Mouse (Mus musculus) brain, embryonic 18.5 days (tissue): ENCODE data around the gene Acadvl.

Experiments
- DNase-seq: peaks from one replicate; pipeline ENCODE4 v3.0.0-alpha.2; 2012; ENCODE audit warnings: low read depth, low spot score

Gene Acadvl

DNA sequence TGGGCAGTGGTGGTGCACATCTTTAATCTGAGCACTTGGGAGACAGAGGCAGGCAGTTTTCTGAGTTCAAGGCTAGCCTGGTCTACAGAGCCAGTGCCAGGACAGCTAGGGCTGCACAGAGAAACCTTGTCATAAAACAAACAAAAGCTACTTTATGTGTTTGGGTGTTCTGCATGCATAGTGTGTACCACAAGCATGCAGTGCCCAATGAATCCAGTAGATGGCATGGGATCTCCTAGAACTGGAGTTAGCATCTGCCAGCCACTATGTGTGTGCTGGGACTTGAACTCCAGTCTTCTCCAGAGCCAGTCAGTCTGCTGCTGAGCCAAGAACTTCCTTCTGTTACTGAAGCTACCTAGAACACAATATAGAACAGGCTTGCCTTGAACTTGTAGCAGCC is 13.3 kb downstream of the Acadvl start:
- no peak for DNase-seq

DNA sequence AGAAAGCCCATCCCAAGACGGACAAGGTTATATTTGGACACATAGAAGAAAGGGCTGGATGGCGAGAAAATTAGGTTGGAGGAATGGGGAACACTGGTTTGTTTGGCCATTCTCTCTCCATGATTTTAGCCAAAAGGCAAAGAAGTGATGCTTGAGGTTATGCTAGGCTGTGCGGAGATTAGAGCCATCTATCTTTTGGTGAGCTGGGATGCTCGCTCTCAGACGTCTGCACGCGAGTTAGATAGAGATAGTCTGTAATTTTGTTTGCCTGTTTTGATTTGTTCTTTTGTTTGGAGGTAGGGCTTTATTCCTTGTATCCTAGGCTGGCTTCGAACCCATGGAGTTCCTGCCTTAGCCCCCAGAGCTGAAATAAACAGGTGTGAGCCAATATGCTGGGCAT is 14.1 kb downstream of the Acadvl start:
- no peak for DNase-seq

DNA sequence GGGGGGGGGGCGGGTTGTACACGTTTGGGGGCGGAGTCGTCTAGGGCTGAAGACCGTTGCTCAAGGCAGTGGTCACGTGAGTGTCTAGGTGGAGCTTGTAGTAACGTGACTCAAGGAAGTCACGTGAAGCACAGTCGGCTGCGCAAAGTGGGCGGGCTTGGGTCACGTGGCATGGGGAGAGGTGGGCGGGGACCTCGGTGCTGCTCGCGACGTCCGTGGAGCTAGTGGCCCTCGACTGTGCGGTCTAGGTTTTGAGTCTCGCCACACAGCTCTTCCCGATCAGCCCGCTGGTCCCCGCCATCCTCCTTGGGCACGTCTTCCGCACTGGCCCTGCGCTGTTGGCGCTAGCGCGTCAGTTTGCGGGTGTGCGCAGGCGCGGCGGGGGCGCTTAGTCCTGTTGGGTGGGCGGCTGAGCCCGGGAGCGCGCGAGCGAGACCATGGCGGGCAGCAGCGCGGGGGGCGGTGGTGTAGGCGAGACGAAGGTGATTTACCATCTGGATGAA is 14.8 kb downstream of the Acadvl start, which contains the start of gene Dvl2:
Dvl2 (plus strand) TSS at position 200 of the 503 bp plus-strand sequence.
- peak; percentile 92 for DNase-seq

DNA sequence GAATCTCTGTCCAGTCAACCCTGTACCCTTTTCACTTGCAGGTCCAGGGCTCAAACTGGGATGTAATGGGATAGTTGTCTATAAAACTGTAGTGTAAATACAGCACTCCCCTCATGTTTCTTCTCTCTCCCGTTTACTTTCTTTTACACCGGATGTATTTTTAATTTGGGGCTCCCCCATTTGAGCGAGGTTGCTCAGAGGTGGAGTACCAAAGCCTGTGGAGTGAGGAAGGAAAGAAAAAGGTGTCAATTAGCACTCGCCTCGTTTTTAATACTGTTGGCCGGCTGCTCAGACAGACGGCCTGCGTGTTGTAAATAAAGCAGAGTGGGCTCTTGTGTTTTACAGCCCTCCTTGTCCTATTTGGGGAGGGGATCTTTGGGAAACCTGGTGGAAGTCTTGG is 15.5 kb downstream of the Acadvl start:
- no peak for DNase-seq

DNA sequence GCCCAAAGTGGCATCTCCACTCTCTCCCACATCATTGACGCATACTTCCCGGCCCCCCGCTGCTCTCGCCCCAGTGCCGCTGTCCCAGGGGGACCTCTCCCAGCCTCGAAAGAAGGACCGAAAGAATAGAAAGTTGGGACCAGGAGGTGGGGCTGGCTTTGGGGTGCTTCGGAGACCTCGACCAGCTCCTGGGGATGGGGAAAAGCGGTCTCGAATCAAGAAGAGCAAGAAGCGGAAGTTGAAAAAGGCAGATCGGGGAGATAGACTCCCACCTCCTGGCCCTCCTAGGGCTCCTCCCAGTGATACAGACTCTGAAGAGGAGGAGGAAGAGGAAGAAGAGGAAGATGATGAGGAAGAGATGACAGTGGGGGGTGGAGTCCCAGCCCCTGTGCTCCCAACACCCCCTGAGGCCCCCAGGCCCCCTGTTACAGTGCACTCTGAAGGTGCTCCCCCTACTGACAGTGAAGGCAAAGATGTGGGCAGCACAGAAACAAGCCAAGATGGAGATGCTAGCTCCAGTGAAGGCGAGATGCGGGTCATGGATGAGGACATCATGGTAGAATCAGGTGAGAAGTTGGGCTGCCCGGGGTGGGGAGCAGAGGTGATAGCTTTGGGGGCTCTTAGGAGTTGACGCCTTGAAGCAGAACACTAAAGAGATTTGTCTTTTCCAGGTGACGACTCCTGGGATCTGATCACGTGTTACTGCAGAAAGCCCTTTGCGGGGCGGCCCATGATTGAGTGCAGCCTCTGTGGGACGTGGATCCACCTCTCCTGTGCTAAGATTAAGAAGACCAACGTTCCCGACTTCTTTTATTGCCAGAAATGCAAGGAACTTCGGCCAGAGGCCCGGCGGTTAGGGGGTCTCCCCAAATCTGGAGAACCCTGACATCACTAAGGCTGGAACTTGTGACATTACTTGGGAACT is 16.4 kb downstream of the Acadvl start:
- no peak for DNase-seq

DNA sequence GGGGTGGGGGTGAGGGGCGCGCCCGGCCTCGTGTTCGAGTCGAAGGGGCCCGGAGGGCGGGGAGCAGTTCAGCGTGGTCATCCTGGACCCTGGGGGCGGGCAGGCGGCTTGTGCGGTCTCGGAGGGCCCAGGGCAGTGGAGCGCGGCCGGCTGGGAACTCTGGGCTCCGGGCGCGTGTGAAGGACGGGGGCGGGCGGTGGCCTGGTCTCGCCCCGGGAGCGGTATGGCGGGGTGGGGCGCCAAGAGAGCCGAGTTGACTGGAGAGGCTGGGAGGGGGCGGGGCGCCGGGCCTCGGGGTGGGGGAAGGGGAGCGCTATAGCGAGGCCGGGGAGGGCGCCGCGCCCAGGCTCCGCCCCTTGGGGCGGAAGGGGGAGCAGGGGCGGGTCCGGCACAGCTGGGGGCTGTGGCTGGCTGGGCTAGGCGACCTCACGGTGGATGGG is 18.1 kb downstream of the Acadvl start:
- DNase-seq: no peak

DNA sequence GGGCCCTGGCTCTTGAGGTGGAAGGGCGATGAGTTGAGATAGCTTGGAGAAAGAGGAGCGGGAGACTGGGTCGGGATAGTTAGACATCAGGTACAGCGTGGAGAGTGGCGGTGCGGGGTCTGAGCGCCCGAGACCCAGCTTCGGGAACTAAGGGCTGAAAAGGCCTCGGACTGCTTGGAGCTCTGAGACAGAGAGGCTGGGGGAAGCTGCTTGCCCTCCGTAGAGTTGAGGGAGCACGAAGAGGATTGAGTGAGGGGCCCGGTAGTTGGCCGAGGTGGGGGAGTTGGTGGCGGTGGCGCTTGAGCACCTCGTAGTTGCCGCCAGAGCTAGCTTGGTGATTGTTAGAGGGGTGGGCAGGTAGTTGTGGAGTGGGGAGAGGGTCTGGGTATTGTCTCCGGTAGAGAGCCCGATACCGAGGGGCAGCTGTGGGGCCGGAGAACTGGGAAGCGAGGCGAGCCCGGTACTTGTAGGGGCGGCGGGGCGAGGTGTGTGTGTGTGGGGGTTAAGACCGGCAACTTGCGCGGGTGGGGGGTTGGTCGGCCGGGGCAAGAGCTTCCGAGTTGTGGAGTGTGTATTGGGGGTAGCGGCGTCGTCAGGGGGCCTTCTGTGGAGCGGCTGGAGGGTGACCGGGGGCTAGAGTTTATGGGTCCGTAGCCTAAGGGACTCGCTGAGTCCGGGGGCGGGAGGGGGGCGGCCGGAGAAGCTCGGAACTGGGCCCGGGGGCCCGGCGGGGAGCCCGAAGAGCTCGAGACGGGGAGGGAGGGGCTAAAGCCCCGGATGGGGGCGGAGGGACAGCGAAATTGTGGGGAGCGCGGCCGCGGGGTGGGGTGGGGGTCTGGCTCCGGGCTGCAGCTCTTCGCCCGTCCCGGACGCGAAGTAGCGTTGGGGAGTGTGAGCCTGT is 18.8 kb downstream of the Acadvl start:
- no peak for DNase-seq

DNA sequence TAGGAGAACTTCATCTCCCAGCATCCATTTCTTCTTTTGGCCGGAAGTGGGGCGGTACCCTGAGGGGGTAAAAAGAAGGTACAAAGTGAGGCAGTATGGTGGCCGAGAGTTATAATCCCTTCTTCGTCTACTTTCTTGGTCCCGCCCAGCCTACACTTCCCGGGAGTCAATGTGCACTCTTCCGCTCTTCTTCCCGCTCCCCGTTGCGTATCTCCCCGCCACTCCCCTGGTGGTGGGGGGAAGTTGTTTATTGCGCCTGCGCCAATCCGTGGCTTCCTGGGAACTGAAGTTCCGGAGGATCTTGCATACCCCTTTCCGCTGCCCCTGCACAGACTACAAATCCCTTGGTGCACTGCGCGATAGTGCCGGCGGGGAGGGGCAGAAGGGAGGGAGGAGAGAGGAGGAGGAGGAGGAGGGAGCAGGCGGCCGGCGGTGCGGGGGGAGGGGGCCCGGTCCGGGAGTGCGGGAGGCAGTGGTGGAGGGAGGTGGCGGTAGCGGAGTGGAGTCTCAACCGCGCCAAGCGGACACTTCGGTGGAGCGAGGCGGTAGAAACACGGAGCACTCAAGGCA is 19.7 kb downstream of the Acadvl start, which contains the start of gene Phf23:
Phf23 (plus strand) TSS at position 387 of the 570 bp plus-strand sequence.
- DNase-seq: peak; percentile 98

DNA sequence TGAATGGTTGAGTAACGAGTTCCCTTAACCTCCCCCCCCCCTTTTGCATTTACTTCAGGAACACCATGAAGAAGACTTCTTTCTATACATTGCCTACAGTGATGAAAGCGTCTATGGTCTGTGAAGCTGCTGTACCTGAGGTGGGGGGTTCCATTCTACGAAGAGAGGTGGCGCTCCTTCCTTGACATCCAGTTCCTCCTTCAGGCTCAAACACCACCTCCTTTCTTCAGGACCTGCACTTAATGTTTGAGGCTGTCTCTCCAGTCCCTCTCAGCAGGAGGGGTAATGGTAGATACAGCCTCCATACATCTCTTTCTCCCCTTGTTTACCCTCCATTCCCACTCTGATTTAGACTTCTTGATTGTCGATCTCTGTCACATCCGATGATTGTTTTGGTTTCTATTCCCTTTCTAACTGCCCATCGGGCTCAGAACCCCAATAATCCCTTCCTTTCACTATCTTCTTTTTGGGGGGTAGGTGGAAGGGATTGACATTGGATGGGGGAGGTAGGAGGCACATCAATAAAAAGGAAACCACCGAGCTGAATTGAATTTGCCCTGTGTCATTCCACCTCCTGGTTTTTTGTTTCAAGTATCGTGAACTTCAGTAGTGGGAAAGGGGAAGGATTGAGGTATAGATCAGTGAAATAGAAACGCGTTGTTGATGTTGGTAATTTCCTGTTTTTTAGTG is 20.7 kb downstream of the Acadvl start:
- no peak for DNase-seq

DNA sequence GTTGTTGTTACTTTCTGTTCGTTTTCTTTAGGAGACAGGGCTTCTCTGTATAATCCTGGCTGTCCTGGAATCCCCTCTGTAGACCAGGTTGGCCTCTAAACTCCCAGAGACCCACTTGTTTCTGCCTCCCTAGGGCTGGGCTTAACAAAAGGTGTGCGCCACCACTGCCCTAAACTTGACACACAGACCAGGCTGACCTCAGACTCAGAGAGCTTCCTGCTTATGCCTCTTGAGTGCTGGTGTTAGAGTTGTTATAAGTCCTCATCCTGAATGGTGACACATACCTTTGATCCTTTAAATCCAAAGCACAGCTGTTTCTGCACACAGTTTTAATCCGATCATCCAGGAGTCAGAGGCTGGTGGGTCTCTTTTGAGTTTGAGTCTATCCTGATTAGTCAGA is 22.3 kb downstream of the Acadvl start:
- DNase-seq: no peak

DNA sequence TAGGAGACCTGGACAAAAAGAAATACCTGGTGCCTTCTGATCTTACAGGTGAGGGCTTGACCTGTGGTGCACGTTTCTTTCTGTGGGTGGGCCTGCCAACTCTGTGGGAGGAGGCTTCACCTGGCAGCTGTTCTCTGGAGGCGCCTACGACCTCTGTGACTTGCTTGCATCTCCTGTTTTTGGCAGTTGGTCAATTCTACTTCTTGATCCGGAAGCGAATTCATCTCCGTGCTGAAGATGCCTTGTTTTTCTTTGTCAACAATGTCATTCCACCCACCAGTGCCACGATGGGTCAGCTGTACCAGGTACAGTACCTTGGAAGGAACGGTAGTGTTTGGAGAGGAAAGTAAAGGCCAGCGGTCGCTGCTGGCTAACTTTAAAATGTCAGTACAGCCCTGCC is 22.8 kb downstream of the Acadvl start:
- DNase-seq: no peak

DNA sequence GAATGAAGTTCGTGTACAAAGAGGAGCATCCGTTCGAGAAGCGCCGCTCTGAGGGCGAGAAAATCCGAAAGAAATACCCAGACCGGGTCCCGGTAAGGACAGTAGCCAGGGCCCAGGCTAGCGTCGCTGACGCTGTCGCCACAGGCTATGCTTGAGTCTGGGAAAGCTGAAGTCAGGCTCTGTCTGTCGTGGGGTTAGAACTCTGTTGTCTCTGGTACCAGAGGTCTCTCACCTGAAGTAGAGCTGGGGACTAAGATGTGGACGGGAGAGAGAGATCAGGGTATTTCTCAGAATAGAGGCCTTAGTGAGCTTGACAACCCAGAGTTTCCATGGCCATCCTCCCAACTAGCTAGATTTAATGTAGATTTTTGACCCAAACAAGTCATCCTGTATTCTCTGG is 23.5 kb downstream of the Acadvl start:
- no peak for DNase-seq

DNA sequence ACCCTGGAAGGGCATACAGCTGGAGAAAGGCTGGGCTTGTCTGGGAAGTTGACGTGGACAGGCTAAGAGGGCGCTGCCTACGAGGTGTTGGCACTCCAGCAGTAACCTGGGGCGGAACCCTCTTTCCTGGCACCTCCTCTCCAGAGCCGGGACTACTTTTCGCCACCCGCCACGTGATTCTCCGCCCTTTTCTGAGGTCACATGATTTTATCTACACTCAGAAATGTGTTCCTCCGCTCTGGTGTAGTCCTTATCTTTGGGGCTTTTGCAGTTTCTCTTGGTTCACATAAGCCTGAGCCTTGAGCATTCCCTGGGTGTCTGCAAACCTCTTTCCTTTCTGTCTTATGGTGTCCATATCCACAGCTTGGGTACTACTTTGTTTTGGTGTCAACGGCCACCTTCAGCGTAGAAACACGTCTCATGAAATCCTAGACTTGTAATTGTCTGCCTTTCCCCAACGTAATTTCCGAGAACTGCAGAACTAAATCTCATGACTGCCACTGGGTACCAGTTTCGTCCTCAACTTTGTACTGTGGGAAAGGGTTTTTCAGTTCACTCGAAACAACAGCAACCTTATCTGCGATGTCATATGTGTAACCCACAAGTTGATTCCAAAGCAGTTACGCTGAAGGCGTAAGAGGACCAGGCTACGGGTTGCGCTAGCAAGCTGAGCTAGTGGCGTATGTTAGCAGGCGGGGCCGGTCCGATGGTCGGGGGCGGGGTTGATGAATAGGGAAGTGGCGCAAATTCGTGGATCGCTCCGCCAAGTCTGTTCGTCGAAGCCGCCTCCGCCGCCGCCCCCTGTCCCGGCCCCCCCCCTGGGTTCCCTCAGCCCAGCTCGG is 24.1 kb downstream of the Acadvl start, which contains the start of gene Gabarap:
Gabarap (plus strand) TSS at position 294 of the 842 bp plus-strand sequence.
- DNase-seq: peak; percentile 93

DNA sequence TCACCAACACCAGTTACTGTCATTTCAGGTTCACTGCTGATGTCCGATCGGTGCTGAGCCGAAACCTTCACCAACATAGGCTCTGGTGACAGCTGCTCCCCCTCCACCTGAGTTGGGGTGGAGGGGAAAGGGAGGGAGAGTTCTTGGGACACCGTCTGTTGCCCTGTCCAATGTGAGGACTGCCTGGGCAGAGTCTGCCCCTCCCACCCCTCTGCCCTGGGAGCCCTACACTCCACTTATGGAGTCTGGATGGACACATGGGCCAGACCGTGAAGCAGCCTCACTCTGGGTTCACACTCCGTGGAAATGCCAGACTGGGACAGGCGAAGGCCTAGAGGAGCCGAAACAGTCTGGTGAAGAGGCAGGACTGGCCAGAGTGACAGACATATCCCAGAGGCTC is 25.3 kb downstream of the Acadvl start:
- DNase-seq: no peak

DNA sequence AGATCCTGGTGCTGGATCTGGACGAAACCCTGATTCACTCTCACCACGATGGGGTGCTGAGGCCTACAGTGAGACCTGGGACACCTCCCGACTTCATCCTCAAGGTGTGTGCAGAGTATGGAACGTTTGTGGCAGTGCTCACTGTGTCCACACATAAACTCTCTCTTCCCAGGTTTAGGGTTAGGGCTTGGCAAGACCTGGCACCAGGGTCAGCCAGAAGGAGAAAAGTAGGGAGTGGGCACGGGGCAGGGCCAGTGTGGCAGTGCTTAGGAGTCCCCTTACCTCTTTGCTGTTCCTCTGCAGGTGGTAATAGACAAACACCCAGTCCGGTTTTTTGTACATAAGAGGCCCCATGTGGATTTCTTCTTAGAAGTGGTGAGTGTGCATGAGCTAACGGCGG is 30.8 kb downstream of the Acadvl start:
- no peak for DNase-seq

DNA sequence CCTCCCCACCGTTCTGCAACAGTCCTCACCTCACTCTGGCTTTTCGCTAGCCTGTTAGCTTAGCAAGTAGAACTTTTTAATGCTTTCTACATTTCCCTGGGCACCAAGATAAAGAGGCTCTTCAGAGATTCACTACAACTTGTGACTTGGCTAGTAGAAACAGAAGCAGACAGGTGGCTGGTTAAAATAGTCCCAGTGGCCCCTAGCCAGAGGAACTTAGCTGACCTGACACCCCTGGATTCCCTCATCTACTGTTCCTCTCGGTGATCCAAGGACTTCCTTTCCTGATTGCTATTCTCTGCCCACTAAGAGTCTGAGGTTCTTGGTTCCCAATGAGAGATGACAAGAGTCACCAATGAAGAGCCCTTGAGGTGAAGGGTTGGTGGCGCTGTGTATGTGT is 31.8 kb downstream of the Acadvl start:
- no peak for DNase-seq

DNA sequence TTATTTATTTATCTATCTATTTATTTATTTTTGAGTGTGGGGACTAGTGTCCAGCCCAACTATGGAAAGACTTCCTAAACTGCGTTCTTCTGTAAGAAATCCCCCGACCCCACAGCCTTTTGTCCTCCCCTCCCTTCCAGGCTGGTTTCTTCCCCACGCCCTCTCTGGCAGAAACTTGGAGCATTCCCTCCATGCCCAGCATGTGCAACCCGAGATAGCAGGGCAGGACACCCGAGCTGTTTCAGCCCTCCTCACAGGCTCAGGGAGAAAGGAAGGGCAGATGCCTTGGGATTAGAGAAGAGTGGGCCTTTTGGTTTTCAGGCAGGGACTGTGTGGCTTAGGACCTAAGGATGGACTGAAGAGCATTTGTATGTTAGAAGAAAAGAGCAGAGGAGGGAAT is 32.3 kb downstream of the Acadvl start:
- no peak for DNase-seq

DNA sequence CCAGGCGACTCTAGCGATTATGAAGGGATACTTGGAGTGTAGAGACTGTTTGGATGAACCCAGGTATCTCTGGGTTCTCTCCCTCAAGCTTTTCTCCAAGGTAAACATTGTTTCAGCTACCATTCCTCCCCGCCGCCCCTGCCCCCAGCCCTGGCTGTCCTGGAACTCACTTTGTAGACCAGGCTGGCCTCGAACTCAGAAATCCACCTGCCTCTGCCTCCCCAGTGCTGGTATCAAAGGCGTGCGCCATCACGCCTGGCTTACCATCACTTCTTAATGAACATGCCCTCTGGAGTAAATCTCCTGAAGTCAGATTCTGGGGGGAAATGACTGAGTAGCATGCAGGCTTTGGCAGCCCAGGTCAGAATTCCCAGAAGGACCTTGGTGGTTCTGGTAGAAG is 33.0 kb downstream of the Acadvl start, which contains the start of gene Elp5:
Elp5 (minus strand) TSS at position 293 of the 400 bp plus-strand sequence.
- no peak for DNase-seq

DNA sequence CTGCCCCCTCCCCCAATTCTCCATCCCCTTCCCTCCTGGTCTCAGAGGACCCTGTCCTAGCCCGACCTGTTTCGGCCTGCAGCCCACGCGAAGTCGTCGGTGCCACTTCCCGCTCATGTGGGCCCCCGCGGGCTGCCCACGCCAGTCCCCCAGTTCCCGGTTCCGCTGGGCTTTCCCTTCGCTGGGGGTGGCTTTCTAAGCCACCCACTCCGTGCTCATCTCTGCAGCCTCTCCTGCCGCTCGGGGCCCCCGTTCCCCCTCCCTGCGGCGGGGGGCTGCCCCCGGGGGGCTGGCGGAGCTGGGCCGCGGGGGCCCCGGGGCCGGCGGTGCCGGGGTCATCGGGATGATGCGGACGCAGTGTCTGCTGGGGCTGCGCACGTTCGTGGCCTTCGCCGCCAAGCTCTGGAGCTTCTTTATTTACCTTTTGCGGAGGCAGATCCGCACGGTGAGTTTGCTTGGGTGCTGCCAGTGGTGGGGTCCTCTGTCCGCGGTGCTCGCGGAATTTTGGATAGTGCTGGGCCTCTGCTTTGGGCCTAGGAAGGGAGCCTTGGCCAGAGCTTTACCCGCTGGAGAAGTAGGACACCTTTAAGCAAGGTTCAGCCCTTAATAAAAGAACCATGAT is 34.0 kb downstream of the Acadvl start, which contains the start of gene Ctdnep1:
Ctdnep1 (plus strand) TSS at position 16 of the 622 bp plus-strand sequence.
- no peak for DNase-seq
